Mouse (Mus musculus) gastrocnemius, postnatal 10 days (tissue): ENCODE results near the gene Vps53. TPM values are rescaled to one million over a fixed set of nuclear protein-coding genes. Genes with fewer than 3 reads are reported as not detected.
"Not testable (repeated sequence)": the region's sequence is repeated elsewhere in the genome, so short reads cannot be mapped to it uniquely, and the experiment has no call there.

Experiments used
- DNase-seq: peaks from one replicate; pipeline ENCODE4 v3.0.0; 2021; ENCODE audit warnings: mixed read lengths
- total RNA-seq, 2 experiments: library from RNA; stranded (reverse); gene quantifications; 2 replicates each; pipeline ENCODE4 v1.2.3; 2021

Vps53 gene
- total RNA-seq, 2 experiments from 2014 or later: 27.3 TPM

DNA sequence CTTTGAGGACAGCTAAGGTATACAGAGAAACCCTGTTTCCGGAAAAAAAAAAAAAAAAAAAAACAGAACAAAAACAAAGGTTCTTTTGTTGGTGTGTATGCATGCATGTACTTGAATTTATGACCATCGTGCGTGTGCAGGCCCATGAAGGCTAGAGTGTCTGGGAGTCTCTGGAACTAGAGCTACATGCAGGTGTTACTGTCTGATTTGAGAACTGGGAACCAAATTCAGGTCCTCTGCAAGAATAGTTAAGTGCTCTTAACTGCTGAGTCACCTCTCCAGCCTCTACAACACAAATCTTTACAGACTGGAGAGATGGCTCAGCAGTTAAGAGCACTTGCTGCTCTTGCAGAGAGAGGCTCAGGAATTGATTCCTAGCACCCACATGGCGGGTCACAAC is 163.6 kb downstream of the Vps53 start:
- DNase-seq: no peak

- no peak for DNase-seq
Observed at GRCm38 (mm10) chr11:76015251-76015650, 164.2 kb downstream of the Vps53 start.

DNA sequence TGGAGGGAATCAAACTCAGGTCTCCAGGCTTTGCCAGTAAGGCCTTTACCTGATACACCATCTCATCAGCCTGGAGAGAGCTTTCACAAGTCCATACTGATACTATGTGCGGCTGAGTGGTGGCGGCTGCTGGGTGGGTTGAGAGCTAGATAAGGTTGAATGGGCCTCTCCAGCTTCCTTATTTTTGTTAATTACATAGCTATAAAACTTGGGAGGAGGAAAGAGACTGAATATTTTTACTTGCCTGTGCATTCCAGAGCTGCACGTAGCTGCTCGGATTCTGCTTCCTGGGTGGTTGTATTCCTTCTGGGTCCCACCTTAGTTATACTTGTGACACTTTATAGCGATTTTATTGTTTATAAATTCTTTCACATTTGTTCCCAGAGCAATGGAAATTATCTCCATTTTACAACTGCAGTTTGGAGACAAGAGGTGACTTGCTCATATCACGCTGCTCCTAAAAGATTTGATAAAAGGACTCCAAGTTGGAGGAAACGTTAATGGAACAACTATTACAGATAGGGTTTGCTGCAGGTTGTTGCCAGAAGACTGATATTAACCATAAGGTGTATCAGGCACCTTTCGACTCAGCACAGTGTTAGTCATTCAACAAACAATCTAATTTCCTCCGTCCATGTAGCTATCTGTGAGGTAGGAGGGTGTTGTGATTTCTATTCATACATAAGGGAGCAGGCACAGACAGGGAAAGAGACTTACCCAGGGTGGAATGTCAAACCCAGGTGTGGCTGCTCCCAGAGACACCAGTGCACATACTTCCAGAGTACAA is 168.4 kb downstream of the Vps53 start:
- DNase-seq: no peak

GRCm38 (mm10) chr11:76009101-76009500 is 170.3 kb downstream of the Vps53 start:
- DNase-seq: no peak

DNA sequence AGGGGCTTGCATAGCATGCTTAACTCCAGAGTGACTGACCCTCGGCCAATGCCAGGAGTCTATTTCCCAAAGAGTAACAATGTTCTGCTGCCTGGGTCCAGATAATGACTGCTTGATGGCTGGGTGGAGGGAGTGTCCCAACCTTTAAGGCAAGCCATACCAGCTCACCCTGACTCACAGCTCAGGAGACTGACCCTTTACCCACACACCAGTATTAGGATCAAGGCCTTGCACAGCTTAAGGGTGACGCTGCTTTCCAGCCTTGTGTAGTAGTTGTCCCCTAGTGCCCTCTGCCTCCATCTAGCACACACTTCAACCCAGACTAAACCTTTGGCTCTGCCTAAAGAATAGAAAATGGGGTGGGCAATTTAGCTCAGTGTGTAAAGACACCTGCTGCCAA is 171.3 kb downstream of the Vps53 start:
- no peak for DNase-seq

- DNase-seq: not testable (repeated sequence)
Observed at GRCm38 (mm10) chr11:76004276-76004675, 175.2 kb downstream of the Vps53 start.

DNA sequence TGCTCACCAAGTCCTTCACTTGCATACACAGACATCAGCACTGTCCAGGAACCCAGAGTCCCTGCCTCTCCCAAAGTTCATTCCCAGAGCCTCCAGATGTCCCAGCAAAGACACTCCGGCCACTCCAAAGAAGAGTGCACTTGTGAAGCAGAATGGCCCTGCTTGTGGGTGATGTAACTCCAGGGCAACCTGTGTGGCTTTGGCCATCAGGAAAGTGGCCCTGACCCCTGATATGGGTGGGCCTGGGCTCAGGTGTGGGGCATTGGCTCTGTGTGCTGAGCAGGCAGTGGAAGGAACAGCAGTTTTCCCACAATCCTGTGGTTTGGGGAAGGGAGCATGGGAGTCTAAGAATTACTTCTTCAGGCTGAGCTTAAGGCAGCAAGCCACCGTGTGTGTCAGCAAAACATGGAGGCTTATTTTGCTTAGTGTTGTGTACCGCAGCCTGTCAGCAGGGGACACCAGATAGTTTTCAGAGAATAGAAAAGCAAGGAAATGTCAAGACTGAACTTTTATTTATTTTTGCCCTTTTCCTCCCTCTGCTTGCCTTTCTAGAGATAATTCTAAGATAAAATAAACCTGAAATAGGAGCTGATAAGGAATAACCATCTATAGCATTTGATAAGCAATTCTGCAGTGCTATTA is 178.1 kb downstream of the Vps53 start:
- no peak for DNase-seq

DNA sequence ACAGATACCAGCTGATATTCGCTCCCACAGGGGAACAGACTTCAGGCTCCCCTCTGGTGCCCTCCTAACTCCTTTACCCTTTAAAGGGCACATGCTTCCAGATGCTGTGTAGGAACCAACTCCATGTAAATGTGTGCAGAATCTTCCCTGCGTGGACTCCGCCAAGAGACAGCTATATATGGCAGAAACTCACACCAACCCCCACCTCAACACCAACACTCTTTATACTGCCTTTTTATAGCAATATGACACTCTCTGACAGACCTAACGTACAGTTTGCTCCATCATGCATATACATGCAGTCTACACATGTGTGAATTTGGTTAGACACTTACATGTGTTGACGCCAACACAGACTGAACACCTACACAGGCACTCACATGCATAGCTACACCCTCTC is 178.7 kb downstream of the Vps53 start:
- no peak for DNase-seq

DNA sequence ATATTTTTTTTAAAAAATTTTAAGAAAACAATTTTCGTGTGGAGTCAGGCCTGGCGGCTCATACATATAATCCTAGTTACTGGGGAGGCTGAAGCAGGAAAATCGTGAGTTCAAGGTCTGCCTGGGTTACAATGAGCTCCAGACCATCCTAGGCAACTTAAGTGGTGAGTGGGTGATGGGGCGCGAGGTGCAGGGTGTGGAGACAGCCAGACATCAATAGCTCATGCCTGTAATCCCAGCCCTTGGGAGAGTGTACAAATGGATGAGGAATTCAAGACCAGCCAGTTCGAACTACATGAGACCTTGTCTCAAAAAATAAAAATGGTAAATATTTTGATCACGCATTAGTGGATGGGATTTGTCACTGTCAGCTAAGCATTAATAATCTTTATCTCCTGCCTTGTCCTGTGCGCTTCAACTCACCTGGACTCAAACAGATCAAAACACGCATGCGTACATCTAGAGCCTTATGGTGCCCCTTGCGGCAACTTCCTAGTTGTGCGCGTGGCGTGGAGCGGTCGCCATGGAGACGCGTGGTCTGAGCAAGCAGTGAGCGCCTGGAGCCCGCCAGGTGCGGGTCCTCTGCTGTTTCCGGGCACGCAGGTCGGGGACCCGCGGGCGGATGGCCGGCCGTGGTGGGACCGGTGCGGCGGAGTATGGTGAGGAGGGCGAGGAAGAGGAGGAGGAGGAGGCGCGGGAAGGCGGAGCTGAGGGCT is 179.8 kb downstream of the Vps53 start, which contains the start of gene 1700016K19Rik:
Gene 1700016K19Rik (plus strand): TSS at position 473 of the 716 bp plus-strand sequence.
- DNase-seq: peak; percentile 74

Other genes starting within 250 kb of the Vps53 start
- gene Rph3al, start 241.2 kb downstream of the Vps53 start, total RNA-seq: 1 to 10 TPM; 4.4 to 5.3 TPM
- not detected for gene 1700016K19Rik, start 179.7 kb downstream of the Vps53 start, total RNA-seq
- gene Rflnb, start 151.9 kb downstream of the Vps53 start, total RNA-seq: 10 to 100 TPM; 58.8 to 66.8 TPM
- 1 to 10 TPM; 5.5 to 6.5 TPM for gene Fam57a, start within 50 bp of the Vps53 start, total RNA-seq
- gene Dbil5, start 38.0 kb upstream of the Vps53 start, total RNA-seq: not detected
- 1 to 10 TPM; 3.0 to 5.0 TPM for gene Gemin4, start 38.0 kb upstream of the Vps53 start, total RNA-seq
- 10 to 100 TPM; 12.8 to 13.2 TPM for gene Mrm3, start 64.1 kb upstream of the Vps53 start, total RNA-seq
- 10 to 100 TPM; 34.3 to 46.2 TPM for gene Glod4, start 64.1 kb upstream of the Vps53 start, total RNA-seq
- gene Nxn, start 219.5 kb upstream of the Vps53 start, total RNA-seq: 10 to 100 TPM; 37.3 to 38.0 TPM
- 10 to 100 TPM; 40.1 to 55.2 TPM for gene Timm22, start 227.3 kb upstream of the Vps53 start, total RNA-seq